Mouse (Mus musculus) testis, adult 2 months (tissue): ENCODE measurements around the gene Gm21985. TPM values are rescaled to one million over a fixed set of nuclear protein-coding genes. Genes with fewer than 3 reads are reported as not detected.
A peak's percentile ranks its signal among the peaks of the same experiment; 100 is the strongest.

Experiments
- H3K27ac ChIP-seq: fragments of 200-500 bp; 2 replicates; pipeline ENCODE4 v1.5.1; 2012; ENCODE audit warnings: low read depth, low read length; ENCODE audit not compliant: control insufficient read depth, insufficient read depth
- H3K27me3 ChIP-seq: fragments of 200-500 bp; 2 replicates; pipeline ENCODE4 v1.6.1; 2012; ENCODE audit warnings: mild to moderate bottlenecking, low read length, moderate library complexity; ENCODE audit not compliant: control insufficient read depth, insufficient read depth
- H3K36me3 ChIP-seq: fragments of 200-500 bp; 2 replicates; pipeline ENCODE4 v1.6.1; 2012; ENCODE audit warnings: mild to moderate bottlenecking, low read length; ENCODE audit not compliant: control insufficient read depth, insufficient read depth
- H3K4me1 ChIP-seq: fragments of 200-500 bp; 2 replicates; pipeline ENCODE4 v1.6.1; 2012; ENCODE audit warnings: low read length; ENCODE audit not compliant: control insufficient read depth, insufficient read depth
- H3K4me3 ChIP-seq: fragments of 200-500 bp; 2 replicates; pipeline ENCODE4 v1.5.1; 2012; ENCODE audit warnings: low read depth, mild to moderate bottlenecking, low read length, moderate library complexity, mixed read lengths; ENCODE audit not compliant: control insufficient read depth
- CTCF ChIP-seq: fragments of 200-500 bp; IDR thresholded peaks from 2 replicates; pipeline ENCODE4 v1.5.1; 2012; ENCODE audit warnings: low read depth, mild to moderate bottlenecking, inconsistent platforms, low read length, moderate library complexity; ENCODE audit not compliant: control insufficient read depth, insufficient read depth, insufficient replicate concordance
- POLR2A ChIP-seq: fragments of 200-500 bp; IDR thresholded peaks from 2 replicates; pipeline ENCODE4 v1.6.1; 2012; ENCODE audit warnings: low read depth, mild to moderate bottlenecking, inconsistent platforms, low read length, moderate library complexity; ENCODE audit not compliant: control insufficient read depth
- polyA plus RNA-seq: library from polyadenylated mRNA; depleted of rRNA; stranded (reverse); fragments of >200 nt; gene quantifications from 2 replicates; pipeline ENCODE4 v1.2.3, GENCODE M21; 2012

Gm21985 gene
- polyA plus RNA-seq, 1 experiment: not detected

- H3K36me3 ChIP-seq: peaks cover 1% of the 10 kb centered on the region; the same call in 1 of the 2 replicates
- H3K27me3 ChIP-seq: no peaks in the 10 kb centered on the region
Measured at GRCm38 (mm10) chr2:112332051-112332898, 66.2 kb downstream of the Gm21985 start.

GRCm38 (mm10) chr2:112337211-112337610, 71.1 kb downstream of the Gm21985 start:
- Histone ChIP-seq H3K4me3 (no peak overlapping the region), H3K27me3 (no peaks in the 10 kb centered on the region), H3K4me1 (no peaks in the 10 kb centered on the region), H3K36me3 (peaks cover 1% of the 10 kb centered on the region), H3K27ac (no peak overlapping the region)
- TF ChIP-seq CTCF (no peak), POLR2A (no peak)

More at GRCm38 (mm10) chr2:112332051-112332898, 66.2 kb downstream of the Gm21985 start:
- Histone ChIP-seq H3K27ac (0 out of 2 replicates have a peak overlapping the region, but pooled peaks have one; percentile 29), H3K4me3 (no peak overlapping the region), H3K4me1 (no peaks in the 10 kb centered on the region)
- TF ChIP-seq POLR2A: no peak
- no peak for TF ChIP-seq CTCF

- H3K4me3 ChIP-seq: no peak overlapping the region
- H3K27ac ChIP-seq: no peak overlapping the region
- peaks cover 1% of the 10 kb centered on the region for H3K36me3 ChIP-seq
- no peaks in the 10 kb centered on the region for H3K4me1 ChIP-seq
- H3K27me3 ChIP-seq: no peaks in the 10 kb centered on the region
- TF ChIP-seq CTCF: no peak
- TF ChIP-seq POLR2A: no peak
Measured at GRCm38 (mm10) chr2:112339736-112340135, 73.6 kb downstream of the Gm21985 start.

GRCm38 (mm10) chr2:112341117-112341516, 75.0 kb downstream of the Gm21985 start:
- peaks cover 1% of the 10 kb centered on the region for H3K36me3 ChIP-seq

GRCm38 (mm10) chr2:112348246-112348645, 82.1 kb downstream of the Gm21985 start:
- Histone ChIP-seq H3K4me1 (no peaks in the 10 kb centered on the region), H3K27ac (no peak overlapping the region), H3K27me3 (no peaks in the 10 kb centered on the region), H3K4me3 (no peak overlapping the region), H3K36me3 (peaks cover 1% of the 10 kb centered on the region)
- TF ChIP-seq POLR2A: no peak
- TF ChIP-seq CTCF: no peak

More at GRCm38 (mm10) chr2:112341117-112341516, 75.0 kb downstream of the Gm21985 start:
- Histone ChIP-seq H3K27me3 (no peaks in the 10 kb centered on the region), H3K27ac (no peak overlapping the region), H3K4me1 (no peaks in the 10 kb centered on the region), H3K4me3 (no peak overlapping the region)
- no peak for TF ChIP-seq POLR2A
- TF ChIP-seq CTCF: no peak

GRCm38 (mm10) chr2:112353685-112354455, 87.8 kb downstream of the Gm21985 start:
- TF ChIP-seq CTCF: no peak
- TF ChIP-seq POLR2A: no peak
- peaks cover 3% of the 10 kb centered on the region for H3K36me3 ChIP-seq
- no peaks in the 10 kb centered on the region for H3K27me3 ChIP-seq
- no peak overlapping the region for H3K4me3 ChIP-seq
- H3K27ac ChIP-seq: no peak overlapping the region
- H3K4me1 ChIP-seq: no peaks in the 10 kb centered on the region

- no peak for TF ChIP-seq POLR2A
- Histone ChIP-seq H3K27ac (no peak overlapping the region), H3K27me3 (no peaks in the 10 kb centered on the region), H3K4me1 (no peaks in the 10 kb centered on the region), H3K4me3 (no peak overlapping the region), H3K36me3 (peaks cover 2% of the 10 kb centered on the region; the same call in 1 of the 2 replicates)
Measured at GRCm38 (mm10) chr2:112359611-112360010, 93.5 kb downstream of the Gm21985 start.
